Mouse (Mus musculus) testis, adult 2 months (tissue): Measurements from ENCODE around the gene Dgcr2. TPM values are rescaled to one million over a fixed set of nuclear protein-coding genes. Genes with fewer than 3 reads are reported as not detected.
A peak's percentile ranks its signal among the peaks of the same experiment; 100 is the strongest.

ENCODE experiments used
- H3K27ac ChIP-seq: fragments of 200-500 bp; 2 replicates; pipeline ENCODE4 v1.5.1; 2012; ENCODE audit warnings: low read depth, low read length; ENCODE audit not compliant: control insufficient read depth, insufficient read depth
- H3K27me3 ChIP-seq: fragments of 200-500 bp; 2 replicates; pipeline ENCODE4 v1.6.1; 2012; ENCODE audit warnings: mild to moderate bottlenecking, low read length, moderate library complexity; ENCODE audit not compliant: control insufficient read depth, insufficient read depth
- H3K36me3 ChIP-seq: fragments of 200-500 bp; 2 replicates; pipeline ENCODE4 v1.6.1; 2012; ENCODE audit warnings: mild to moderate bottlenecking, low read length; ENCODE audit not compliant: control insufficient read depth, insufficient read depth
- H3K4me1 ChIP-seq: fragments of 200-500 bp; 2 replicates; pipeline ENCODE4 v1.6.1; 2012; ENCODE audit warnings: low read length; ENCODE audit not compliant: control insufficient read depth, insufficient read depth
- H3K4me3 ChIP-seq: fragments of 200-500 bp; 2 replicates; pipeline ENCODE4 v1.5.1; 2012; ENCODE audit warnings: low read depth, mild to moderate bottlenecking, low read length, moderate library complexity, mixed read lengths; ENCODE audit not compliant: control insufficient read depth
- CTCF ChIP-seq: fragments of 200-500 bp; IDR thresholded peaks from 2 replicates; pipeline ENCODE4 v1.5.1; 2012; ENCODE audit warnings: low read depth, mild to moderate bottlenecking, inconsistent platforms, low read length, moderate library complexity; ENCODE audit not compliant: control insufficient read depth, insufficient read depth, insufficient replicate concordance
- POLR2A ChIP-seq: fragments of 200-500 bp; IDR thresholded peaks from 2 replicates; pipeline ENCODE4 v1.6.1; 2012; ENCODE audit warnings: low read depth, mild to moderate bottlenecking, inconsistent platforms, low read length, moderate library complexity; ENCODE audit not compliant: control insufficient read depth
- polyA plus RNA-seq: library from polyadenylated mRNA; depleted of rRNA; stranded (reverse); fragments of >200 nt; gene quantifications from 2 replicates; pipeline ENCODE4 v1.2.3, GENCODE M21; 2012

Gene Dgcr2
- polyA plus RNA-seq, 1 experiment = 263 TPM

- Histone ChIP-seq H3K27ac (no peak overlapping the region), H3K4me3 (peak overlapping the region; percentile 68), H3K36me3 (no peaks in the 10 kb centered on the region), H3K27me3 (no peaks in the 10 kb centered on the region), H3K4me1 (peaks cover 25% of the 10 kb centered on the region)
- no peak for TF ChIP-seq POLR2A
- no peak for TF ChIP-seq CTCF
Observed at GRCm38 (mm10) chr16:17833681-17834399, 64.5 kb downstream of the Dgcr2 start.

GRCm38 (mm10) chr16:17833321-17833680 lies 65.1 kb downstream of the Dgcr2 start:
- H3K27ac ChIP-seq = no peak overlapping the region
- peaks cover 25% of the 10 kb centered on the region for H3K4me1 ChIP-seq
- peak overlapping the region; percentile 68 for H3K4me3 ChIP-seq
- H3K27me3 ChIP-seq = no peaks in the 10 kb centered on the region
- H3K36me3 ChIP-seq = no peaks in the 10 kb centered on the region
- TF ChIP-seq POLR2A = no peak
- TF ChIP-seq CTCF = no peak

- Histone ChIP-seq H3K36me3 (no peaks in the 10 kb centered on the region), H3K27ac (no peak within 1 kb of the TSS), H3K27me3 (no peaks in the 10 kb centered on the region), H3K4me3 (peak within 1 kb of the TSS; percentile 68), H3K4me1 (peaks cover 25% of the 10 kb centered on the region)
- TF ChIP-seq CTCF (no peak), POLR2A (no peak)
Observed at GRCm38 (mm10) chr16:17832821-17833220, 65.5 kb downstream of the Dgcr2 start, which contains the start of gene B830017H08Rik. Gene B830017H08Rik, plus strand, starts transcription at chr16:17833121.

- Histone ChIP-seq H3K4me3 (no peak overlapping the region), H3K27ac (no peak overlapping the region), H3K27me3 (no peaks in the 10 kb centered on the region), H3K4me1 (peaks cover 25% of the 10 kb centered on the region), H3K36me3 (no peaks in the 10 kb centered on the region)
- TF ChIP-seq POLR2A (no peak), CTCF (no peak)
Observed at GRCm38 (mm10) chr16:17831781-17832180, 66.6 kb downstream of the Dgcr2 start.

- Histone ChIP-seq H3K27me3 (no peaks in the 10 kb centered on the region), H3K4me3 (no peak overlapping the region), H3K36me3 (no peaks in the 10 kb centered on the region), H3K4me1 (peaks cover 23% of the 10 kb centered on the region), H3K27ac (no peak overlapping the region)
- TF ChIP-seq POLR2A (no peak), CTCF (no peak)
Observed at GRCm38 (mm10) chr16:17830385-17831178, 67.8 kb downstream of the Dgcr2 start.

- Histone ChIP-seq H3K36me3 (no peaks in the 10 kb centered on the region), H3K4me1 (peaks cover 14% of the 10 kb centered on the region), H3K4me3 (no peak overlapping the region), H3K27ac (no peak overlapping the region), H3K27me3 (no peaks in the 10 kb centered on the region)
- TF ChIP-seq POLR2A (no peak), CTCF (no peak)
Observed at GRCm38 (mm10) chr16:17828867-17829266, 69.5 kb downstream of the Dgcr2 start.

- Histone ChIP-seq H3K4me1 (peaks cover 8% of the 10 kb centered on the region), H3K27me3 (no peaks in the 10 kb centered on the region), H3K27ac (no peak overlapping the region)
Observed at GRCm38 (mm10) chr16:17828229-17828628, 70.1 kb downstream of the Dgcr2 start.

More at GRCm38 (mm10) chr16:17828229-17828628, 70.1 kb downstream of the Dgcr2 start:
- Histone ChIP-seq H3K4me3 (no peak overlapping the region), H3K36me3 (no peaks in the 10 kb centered on the region)
- TF ChIP-seq POLR2A = no peak
- TF ChIP-seq CTCF = no peak
